Comparison of ENCODE assay signal across 17 mouse cellular contexts in the genomic region with DNA sequence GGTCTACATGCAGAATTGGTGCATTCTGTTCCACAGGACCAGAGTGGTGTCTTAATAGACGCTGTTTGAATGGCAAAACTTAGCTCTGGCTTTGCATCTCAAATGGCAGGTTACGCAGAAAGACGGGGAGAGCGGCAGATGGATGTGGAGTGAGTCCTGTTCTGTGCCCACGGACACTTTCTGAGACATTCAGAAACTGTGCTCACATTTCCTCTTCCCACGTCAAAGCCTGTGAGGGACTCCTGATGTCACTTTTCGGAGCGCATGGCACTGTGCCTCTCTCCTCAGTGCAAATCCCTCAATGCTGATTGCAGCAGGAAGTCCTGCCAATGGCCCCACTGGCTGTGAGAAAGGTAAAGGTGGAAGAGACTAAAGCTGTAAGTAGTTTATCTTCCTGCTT.
DNase-seq lines count a peak whose midpoint lies in the region; ATAC-seq lines count a peak whose summit lies in the region.
"Had no signal": no experiment of that assay in that cellular context is flagged by ENCODE, and none has a peak within 500 bp of the region (broad histone marks: within the 10 kb centered on the region; RNA-seq: fewer than 3 reads in every experiment).

No protein-coding gene starts in this region.

- H3K4me2 ChIP-seq in forebrain, embryonic 16.5 days (ENCODE audit: low read length) = no peak overlapping the region
- H3K4me2 ChIP-seq: hindbrain, embryonic 14.5 days; neural tube, embryonic 13.5 days had no signal

- no peaks in the 10 kb centered on the region for H3K36me3 ChIP-seq in forebrain, embryonic 16.5 days (ENCODE audit: control insufficient read depth, insufficient read depth)
- H3K36me3 ChIP-seq: neural tube, embryonic 13.5 days had no signal

- no peak overlapping the region for H3K4me3 ChIP-seq in forebrain, embryonic 16.5 days (replicated peaks; ENCODE audit: low read length)
- H3K4me3 ChIP-seq: neural tube, embryonic 13.5 days had no signal

- peak; percentile 71 to 88 for DNase-seq in layer of hippocampus, adult 18-20 months (ENCODE audit: low spot score in 2 of 2)
- no peak for DNase-seq in layer of hippocampus, postnatal 25 days (ENCODE audit: extremely low spot score in 1 of 2, low spot score in 1 of 2)
- DNase-seq in frontal cortex, adult 2 months (ENCODE audit: extremely low spot score in 1 of 2, low spot score in 1 of 2) = peak; percentile 62 to 82
- DNase-seq in left cerebral cortex, adult 18-20 months (ENCODE audit: low spot score in 2 of 2) = peak; percentile 75 to 81
- peak; percentile 63 to 82 for DNase-seq in right cerebral cortex, postnatal 36 days (ENCODE audit: low spot score in 2 of 2)
- DNase-seq in Muller cell, postnatal 12 days (ENCODE audit: inconsistent ontology term) = no peak
- DNase-seq: adrenal gland, postnatal 36 days; kidney, adult 11 months; kidney, postnatal 36 days; liver; lung, adult 2 months; thymus, adult 18-20 months had no signal

- H3K9me3 ChIP-seq in forebrain, embryonic 16.5 days (ENCODE audit: control insufficient read depth, low read length) = no peaks in the 10 kb centered on the region
- H3K9me3 ChIP-seq: neural tube, embryonic 13.5 days had no signal

- H3K27me3 ChIP-seq in forebrain, embryonic 16.5 days (replicated peaks; ENCODE audit: control insufficient read depth, insufficient read depth, low read length) = no peaks in the 10 kb centered on the region
- H3K27me3 ChIP-seq: neural tube, embryonic 13.5 days had no signal

- H3K27ac ChIP-seq in forebrain, embryonic 16.5 days (ENCODE audit: low read length) = no peak overlapping the region
- H3K27ac ChIP-seq: hindbrain, embryonic 14.5 days; neural tube, embryonic 13.5 days had no signal

- no peak for ATAC-seq in CD4-positive, CD25-positive, alpha-beta regulatory T cell, adult 4 months
- ATAC-seq in forebrain, embryonic 16.5 days = no peak
- ATAC-seq: midbrain, embryonic 16.5 days had no signal

- no peaks in the 10 kb centered on the region for H3K4me1 ChIP-seq in forebrain, embryonic 16.5 days (replicated peaks; ENCODE audit: control insufficient read depth, insufficient read depth, low read length)
- H3K4me1 ChIP-seq: neural tube, embryonic 13.5 days had no signal

- WGBS in forebrain, embryonic 16.5 days = 89% methylated on average over 8 of the region's 8 CpGs

- H3K9ac ChIP-seq in forebrain, embryonic 16.5 days (replicated peaks; ENCODE audit: low read depth, low read length) = no peak overlapping the region
- H3K9ac ChIP-seq: hindbrain, embryonic 14.5 days; neural tube, embryonic 13.5 days had no signal

Comparison
In these comparisons a context has a peak if more than half of its experiments do, and no peak if none do; other contexts are left out.
1. DNase-seq: peak in layer of hippocampus, adult 18-20 months (2 of 2), frontal cortex, adult 2 months (2 of 2), left cerebral cortex, adult 18-20 months (2 of 2) and right cerebral cortex, postnatal 36 days (2 of 2); none in layer of hippocampus, postnatal 25 days (0 of 2) and Muller cell, postnatal 12 days (single experiment).